Mouse (Mus musculus): ENCODE results near the gene Clmn. TPM values are rescaled to one million over a fixed set of nuclear protein-coding genes. Genes with fewer than 3 reads are reported as not detected.

The Clmn gene
- polyA plus RNA-seq, 1 experiment from 2014 or later: 1.2 TPM

DNA sequence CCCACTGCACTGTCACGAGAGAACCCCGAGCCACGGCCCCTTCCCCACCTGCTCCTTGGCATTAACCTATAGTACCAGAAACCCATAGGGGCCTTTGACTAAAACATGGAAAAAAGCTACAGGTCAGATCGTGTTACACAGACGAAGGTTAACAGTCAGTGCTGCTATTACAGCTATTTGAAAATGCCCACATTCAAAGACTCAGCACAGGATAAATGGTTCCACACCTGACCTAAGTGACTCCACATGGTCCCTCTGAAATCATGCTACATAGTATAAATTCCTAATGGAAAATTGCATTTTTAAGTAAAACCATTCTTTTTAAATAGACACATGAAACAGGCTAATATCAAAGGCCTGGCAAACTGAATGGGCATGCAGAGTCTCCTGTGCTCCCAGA lies 148.5 kb downstream of the Clmn start:
- Histone ChIP-seq H3K27me3 (no peaks in the 10 kb centered on the region), H3K4me1 (peaks cover 14% of the 10 kb centered on the region), H3K4me2 (replicated peaks) (no peak overlapping the region), H3K4me3 (no peak overlapping the region), H3K27ac (replicated peaks) (no peak overlapping the region), H3K9ac (replicated peaks) (no peak overlapping the region), H3K36me3 (peaks cover 26% of the 10 kb centered on the region), H3K9me3 (no peaks in the 10 kb centered on the region)
- no peak for ATAC-seq (replicated peaks)
- 85% methylated on average over 5 of the region's 5 CpGs for WGBS

DNA sequence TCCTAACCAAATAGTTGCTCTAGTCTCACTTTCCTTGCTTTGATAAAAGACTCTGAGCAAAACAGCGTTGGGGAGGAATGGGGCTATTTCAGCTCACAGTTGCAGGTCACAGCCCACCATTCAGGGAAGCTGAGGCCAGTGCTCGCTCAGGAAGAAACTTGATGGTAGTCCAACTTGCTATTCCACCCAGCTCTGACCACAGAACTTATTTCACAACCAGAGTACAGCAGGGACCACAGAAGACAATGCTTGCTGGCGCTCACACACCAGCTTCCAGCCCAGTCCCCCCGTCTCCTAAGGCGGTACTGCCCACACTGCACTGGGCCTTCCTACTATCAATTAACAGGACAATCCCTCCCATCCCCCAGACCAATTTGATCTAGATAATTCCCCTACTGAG lies 149.4 kb downstream of the Clmn start:
- H3K9ac ChIP-seq (replicated peaks): no peak overlapping the region
- H3K27me3 ChIP-seq: no peaks in the 10 kb centered on the region
- peaks cover 29% of the 10 kb centered on the region for H3K36me3 ChIP-seq
- no peaks in the 10 kb centered on the region for H3K9me3 ChIP-seq
- no peak overlapping the region for H3K4me3 ChIP-seq
- WGBS: 82% methylated on average over 5 of the region's 5 CpGs
- H3K4me2 ChIP-seq (replicated peaks): no peak overlapping the region
- peaks cover 14% of the 10 kb centered on the region for H3K4me1 ChIP-seq
- ATAC-seq (replicated peaks): no peak
- H3K27ac ChIP-seq (replicated peaks): no peak overlapping the region

Other genes starting within 250 kb of the Clmn start
- 46.6 and 48.2 TPM in 2 replicates for gene Dicer1, start 113.1 kb downstream of the Clmn start, polyA plus RNA-seq (2015; fragmentation: Nextera tagmentation; extraction: Ambion mirVana)
- 0.11 TPM in 1 of 2 replicates, not detected in the other for gene Syne3, start 144.7 kb upstream of the Clmn start, polyA plus RNA-seq (2015; fragmentation: Nextera tagmentation; extraction: Ambion mirVana)
- 145 and 149 TPM in 2 replicates for gene Glrx5, start 167.6 kb upstream of the Clmn start, polyA plus RNA-seq (2015; fragmentation: Nextera tagmentation; extraction: Ambion mirVana)